Mouse (Mus musculus): Measurements from ENCODE around the gene Elf3.
"Not testable (repeated sequence)": the region's sequence is repeated elsewhere in the genome, so short reads cannot be mapped to it uniquely, and the experiment has no call there.

The Elf3 gene

DNA sequence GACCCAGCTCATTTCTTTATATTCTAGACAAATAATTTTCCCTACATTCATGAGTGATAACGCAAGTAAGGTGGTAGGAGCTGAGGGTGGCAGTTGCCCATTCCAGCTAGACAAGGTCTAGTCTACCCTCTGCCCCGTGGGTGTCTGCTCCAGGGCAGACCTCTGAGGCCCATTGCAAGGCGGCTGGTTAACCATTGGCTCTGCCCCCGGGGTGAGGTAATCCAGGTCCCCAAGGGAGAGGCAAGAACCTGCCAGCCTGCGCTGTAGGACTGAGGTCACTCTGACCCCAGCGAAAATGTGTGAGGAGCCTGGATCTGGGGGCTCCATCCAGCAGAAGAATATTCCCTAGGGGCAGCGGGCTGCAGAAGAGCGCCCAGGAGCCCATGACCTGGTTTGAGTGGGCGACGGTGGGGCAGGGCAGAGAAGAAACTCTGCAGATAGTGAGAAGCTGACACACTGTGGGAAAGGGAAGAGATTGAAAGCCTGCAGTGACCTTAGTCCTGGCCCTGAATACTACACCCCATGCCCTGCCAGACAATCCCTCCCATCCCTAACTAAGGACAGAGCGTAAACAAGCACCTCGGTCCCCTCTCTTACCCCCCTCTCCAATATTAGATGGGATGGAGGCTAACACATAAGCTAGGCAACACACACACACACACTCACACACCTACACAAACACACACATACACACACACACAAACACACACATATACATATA lies 21.1 kb downstream of the Elf3 start:
- no peak for DNase-seq (ENCODE audit: low read depth)

DNA sequence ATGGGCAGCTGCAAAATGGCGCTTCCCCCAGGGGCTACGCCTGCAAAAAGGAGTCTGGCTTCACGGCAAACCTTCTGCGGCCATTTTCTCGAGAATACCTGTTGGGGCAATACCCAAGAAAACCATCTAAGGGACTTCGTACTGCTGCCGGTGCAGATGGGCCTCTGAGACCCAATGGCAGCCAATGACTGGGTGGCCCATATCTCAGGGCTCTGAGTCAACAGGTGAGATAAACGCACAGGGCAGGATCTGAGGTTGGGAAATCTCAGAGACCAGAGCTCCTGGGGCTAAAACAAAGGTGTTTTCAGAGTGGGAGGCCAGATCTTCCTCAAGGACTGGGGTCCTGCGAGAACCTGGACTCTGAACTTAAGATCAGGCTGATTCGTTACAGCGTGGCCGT lies 23.6 kb downstream of the Elf3 start:
- no peak for DNase-seq (ENCODE audit: low read depth)

- DNase-seq (ENCODE audit: low read depth), result no peak
Observed at GRCm38 (mm10) chr1:135233961-135234360, 24.4 kb downstream of the Elf3 start.

GRCm38 (mm10) chr1:135231878-135232277 lies 26.5 kb downstream of the Elf3 start:
- DNase-seq (ENCODE audit: low read depth), result not testable (repeated sequence)

DNA sequence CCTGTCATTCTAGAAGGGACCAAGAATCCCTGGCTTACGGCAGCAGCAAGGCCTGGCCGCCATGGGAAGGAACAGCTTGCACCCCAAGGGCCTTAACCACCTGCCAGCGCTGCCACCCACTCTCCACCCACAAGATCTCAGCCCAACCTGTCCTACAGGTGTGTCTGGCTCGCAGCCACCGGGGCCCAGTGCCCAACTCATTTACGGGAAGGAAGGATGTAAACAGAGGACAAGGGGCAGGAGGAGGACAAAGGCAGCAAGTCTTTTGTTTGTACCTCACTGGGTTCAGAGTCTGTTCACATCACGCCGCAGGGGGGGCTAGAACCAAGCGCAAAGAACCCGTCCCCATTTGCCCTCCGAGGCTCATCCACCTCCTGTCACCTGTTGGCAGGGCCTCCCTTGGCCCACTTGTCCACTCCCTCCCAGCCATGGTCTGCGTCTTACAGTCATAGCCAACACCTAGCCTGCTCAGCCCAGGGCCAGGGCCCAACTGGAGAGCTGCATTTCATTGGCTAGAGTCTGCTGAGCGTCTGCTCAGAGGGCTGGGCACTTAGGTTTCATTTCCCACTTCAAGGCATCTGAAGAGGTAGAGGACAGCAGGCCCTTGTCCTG lies 30.9 kb downstream of the Elf3 start:
- DNase-seq (ENCODE audit: low read depth), result no peak

DNA sequence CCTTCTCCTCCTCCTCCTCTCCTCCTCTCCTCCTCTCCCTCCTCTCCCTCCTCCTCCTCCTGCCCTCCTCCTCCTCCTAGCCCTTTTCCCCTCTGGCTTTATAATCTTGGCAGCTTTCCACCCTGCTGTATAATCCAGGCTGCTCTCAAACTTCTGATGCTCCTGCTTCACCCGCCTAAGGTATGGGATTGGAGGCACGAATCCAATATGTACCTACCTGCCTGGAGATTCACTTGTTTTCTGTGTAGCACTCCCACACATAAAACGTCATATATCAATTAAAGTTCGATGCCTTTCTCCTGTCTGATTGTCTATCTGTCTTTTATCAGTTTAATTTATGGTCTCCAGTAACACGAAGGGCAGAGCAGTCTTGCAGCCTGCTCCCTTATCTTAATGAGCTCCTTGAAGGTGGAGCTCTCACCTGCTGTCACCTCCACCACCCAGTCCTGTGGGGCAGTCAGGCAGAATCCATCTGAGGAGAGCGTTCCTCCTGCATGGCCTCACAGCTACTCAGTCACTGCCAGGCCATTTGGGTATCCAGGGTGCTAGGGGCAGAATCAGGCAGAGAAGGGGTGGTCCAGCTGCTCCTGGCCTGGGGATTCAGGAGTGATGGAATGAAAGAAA lies 33.3 kb downstream of the Elf3 start:
- no peak for DNase-seq (ENCODE audit: low read depth)

DNA sequence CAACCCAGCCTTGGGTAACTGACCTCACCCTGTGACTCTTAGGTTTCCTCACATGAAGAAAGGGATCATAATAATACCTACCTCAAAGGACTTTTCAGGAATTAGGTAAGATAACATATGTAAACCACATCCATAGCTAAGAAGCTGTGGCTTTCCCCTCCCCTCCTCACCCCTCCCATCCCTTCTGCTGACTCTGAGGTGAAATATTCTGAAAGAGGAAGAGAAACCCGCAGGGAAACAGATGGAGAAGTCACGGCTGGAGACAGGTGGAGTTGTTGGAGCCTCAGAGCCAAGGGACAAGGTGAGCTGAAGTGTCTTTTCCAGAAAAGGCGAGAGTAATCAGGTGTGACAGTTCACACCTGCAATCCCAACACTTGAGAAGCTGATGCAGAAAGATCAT lies 34.2 kb downstream of the Elf3 start:
- DNase-seq (ENCODE audit: low read depth), result peak; percentile 24

- no peak for DNase-seq (ENCODE audit: low read depth)
Observed at GRCm38 (mm10) chr1:135217607-135218233, 40.6 kb downstream of the Elf3 start.

DNA sequence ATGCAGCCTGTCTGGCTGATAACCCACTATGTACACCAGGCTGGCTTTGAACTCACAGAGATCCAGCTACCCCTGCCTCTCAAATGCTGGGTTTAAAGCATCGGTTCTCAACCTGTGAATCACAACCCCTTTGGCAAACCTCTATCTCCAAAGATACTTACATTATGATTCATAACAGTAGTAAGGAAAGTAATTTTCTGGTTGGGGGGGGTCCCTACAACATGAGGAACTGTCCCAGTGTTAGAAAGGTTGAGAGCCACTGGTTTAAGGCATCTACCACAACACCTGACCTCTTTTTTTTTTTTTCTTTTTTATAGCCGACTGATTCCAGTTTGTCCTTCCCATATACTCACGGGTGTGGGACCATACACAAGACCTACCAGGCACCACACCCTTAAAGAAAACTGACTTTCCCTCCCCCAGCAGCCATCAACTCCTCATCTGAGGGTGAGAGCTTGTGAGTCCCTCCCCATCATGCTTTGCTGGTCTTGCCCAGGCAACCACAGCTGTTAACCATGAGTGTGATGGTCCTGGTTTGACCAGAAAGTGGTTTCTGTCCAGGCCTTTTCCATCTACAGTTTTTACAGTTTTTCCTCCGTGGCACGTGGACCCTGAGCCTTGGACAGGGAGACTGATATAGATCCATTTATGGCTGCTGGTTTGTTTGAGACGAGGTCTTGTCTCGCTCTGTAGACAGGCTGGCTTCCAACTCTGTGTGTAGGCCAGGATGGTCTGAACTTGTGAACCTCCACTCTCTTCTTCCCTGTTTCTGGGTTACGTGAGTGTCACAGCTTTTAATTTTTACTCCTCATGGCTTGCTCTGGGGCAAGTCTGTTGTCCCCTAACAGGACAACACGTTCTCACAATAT lies 44.4 kb downstream of the Elf3 start:
- no peak for DNase-seq (ENCODE audit: low read depth)

DNA sequence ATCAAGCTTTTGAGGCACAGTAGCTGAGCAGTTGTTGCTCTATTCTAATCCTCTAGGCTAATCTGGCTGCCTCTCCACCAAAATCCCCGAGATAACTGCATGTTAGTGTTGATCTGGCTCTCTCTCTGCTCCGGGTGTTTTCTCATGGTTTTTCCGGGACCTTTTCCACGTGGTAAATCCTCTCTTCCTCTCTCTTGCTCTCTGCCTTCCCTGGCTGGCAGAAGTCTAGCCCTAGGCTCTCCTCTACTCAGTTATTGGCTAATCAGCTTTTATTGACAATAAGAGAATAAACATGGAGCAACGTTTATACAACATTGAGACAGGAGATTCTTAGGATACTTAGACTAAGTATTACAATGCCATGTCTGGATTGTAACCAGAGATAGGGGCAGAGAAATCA lies 47.9 kb downstream of the Elf3 start:
- no peak for DNase-seq (ENCODE audit: low read depth)

- DNase-seq (ENCODE audit: low read depth), result no peak
Observed at GRCm38 (mm10) chr1:135208716-135209115, 49.7 kb downstream of the Elf3 start.

GRCm38 (mm10) chr1:135206586-135207339 lies 51.6 kb downstream of the Elf3 start:
- DNase-seq (ENCODE audit: low read depth), result no peak

GRCm38 (mm10) chr1:135205257-135205656 lies 53.1 kb downstream of the Elf3 start:
- no peak for DNase-seq (ENCODE audit: low read depth)

DNA sequence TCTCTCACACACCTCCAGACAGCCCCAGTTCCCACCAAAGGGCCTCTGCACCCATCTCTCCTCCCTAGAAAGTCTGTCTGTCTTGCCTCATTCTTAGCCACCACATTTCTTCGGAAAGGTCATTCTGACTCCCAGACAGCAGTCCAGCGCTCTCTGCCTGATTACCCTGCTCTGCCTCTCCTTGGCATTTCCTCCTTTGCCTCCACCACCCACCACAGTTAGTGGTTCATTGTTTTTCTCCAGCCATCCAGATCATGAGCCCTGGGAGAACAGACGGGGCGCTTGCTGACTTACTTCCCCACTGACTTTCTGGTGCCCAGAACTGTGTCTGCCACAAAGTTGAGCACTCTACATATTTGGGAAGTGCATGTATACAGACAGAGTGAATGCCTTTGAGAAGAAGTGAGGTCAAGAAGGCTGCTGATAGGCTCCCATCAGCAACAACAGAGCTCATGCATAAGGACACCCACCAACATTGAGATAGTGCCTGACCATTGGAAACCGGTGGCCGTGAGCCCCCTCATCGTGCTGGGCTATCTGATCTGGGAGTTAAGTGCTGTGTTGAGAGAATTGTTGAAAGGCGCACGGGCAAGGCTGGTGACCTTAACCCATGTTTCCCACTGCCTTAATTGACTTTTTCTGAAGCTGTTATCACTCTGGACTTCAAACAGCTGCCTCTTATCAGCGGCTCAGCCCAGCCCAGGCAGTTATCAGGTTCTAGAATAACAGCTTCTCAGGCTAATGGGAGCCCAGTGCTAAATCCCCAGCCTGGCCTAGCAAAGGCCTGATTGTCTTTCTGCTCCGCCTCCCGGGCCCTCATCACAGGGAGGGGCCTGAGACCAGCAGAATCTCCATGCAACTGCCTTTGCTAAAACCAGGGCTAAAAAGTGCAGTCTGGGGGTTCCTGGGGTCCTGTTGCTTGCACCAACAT lies 53.9 kb downstream of the Elf3 start:
- DNase-seq (ENCODE audit: low read depth), result peak; percentile 9

Data from c-Kit-positive CD71-negative TER-119-negative erythroid progenitor cells, embryonic 14.5 days (primary cell).